Mouse (Mus musculus) myocyte (in vitro differentiated cells): ENCODE data around the gene Mrps7.

Experiments
- E2F4 ChIP-seq: IDR thresholded peaks from one replicate; pipeline ENCODE4 v1.6.1; 2011; ENCODE audit warnings: mild to moderate bottlenecking, control low read depth, moderate library complexity; ENCODE audit not compliant: insufficient read depth
- MAX ChIP-seq: IDR thresholded peaks from one replicate; pipeline ENCODE4 v1.6.1; 2011; ENCODE audit warnings: low read depth, mild to moderate bottlenecking, control low read depth
- POLR2A ChIP-seq: IDR thresholded peaks from one replicate; pipeline ENCODE4 v1.6.1; 2011; ENCODE audit warnings: low read depth, mild to moderate bottlenecking, control low read depth, moderate library complexity; ENCODE audit not compliant: insufficient read length
- POLR2AphosphoS2 ChIP-seq: IDR thresholded peaks from one replicate; pipeline ENCODE4 v1.6.1; 2011; ENCODE audit warnings: low read depth, control low read depth; ENCODE audit not compliant: insufficient read length
- REST ChIP-seq: IDR thresholded peaks from one replicate; pipeline ENCODE4 v1.6.1; 2011; ENCODE audit warnings: mild to moderate bottlenecking, control low read depth, moderate library complexity; ENCODE audit not compliant: insufficient read depth, insufficient read length
- TCF12 ChIP-seq: IDR thresholded peaks from one replicate; pipeline ENCODE4 v1.6.1; 2011; ENCODE audit warnings: mild to moderate bottlenecking, control low read depth; ENCODE audit not compliant: poor library complexity, insufficient read depth, severe bottlenecking

GRCm38 (mm10) chr11:115631505-115631890 lies 27.8 kb downstream of the Mrps7 start:
- no peak for TF ChIP-seq REST
- TF ChIP-seq POLR2A = no peak
- TF ChIP-seq TCF12 = no peak
- no peak for TF ChIP-seq MAX
- TF ChIP-seq POLR2AphosphoS2 = no peak
- no peak for TF ChIP-seq E2F4
